Mouse (Mus musculus) adrenal gland, adult 2 months (tissue): ENCODE data around the gene Adamts16. TPM values are rescaled to one million over a fixed set of nuclear protein-coding genes. Genes with fewer than 3 reads are reported as not detected.
A peak's percentile ranks its signal among the peaks of the same experiment; 100 is the strongest.

Source experiments
- DNase-seq: peaks from one replicate; pipeline ENCODE4 v3.0.0; 2021
- polyA plus RNA-seq: library from polyadenylated mRNA; depleted of rRNA; stranded (reverse); fragments of >200 nt; gene quantifications from 2 replicates; pipeline ENCODE4 v1.2.3, GENCODE M21; 2012
- total RNA-seq, 2 experiments: library from RNA; stranded (reverse); gene quantifications; 2 replicates each; pipeline ENCODE4 v1.2.3; 2021

The Adamts16 gene
- total and polyA plus RNA-seq, 3 experiments = 0.17 to 0.46 (median 0.29) TPM

DNA sequence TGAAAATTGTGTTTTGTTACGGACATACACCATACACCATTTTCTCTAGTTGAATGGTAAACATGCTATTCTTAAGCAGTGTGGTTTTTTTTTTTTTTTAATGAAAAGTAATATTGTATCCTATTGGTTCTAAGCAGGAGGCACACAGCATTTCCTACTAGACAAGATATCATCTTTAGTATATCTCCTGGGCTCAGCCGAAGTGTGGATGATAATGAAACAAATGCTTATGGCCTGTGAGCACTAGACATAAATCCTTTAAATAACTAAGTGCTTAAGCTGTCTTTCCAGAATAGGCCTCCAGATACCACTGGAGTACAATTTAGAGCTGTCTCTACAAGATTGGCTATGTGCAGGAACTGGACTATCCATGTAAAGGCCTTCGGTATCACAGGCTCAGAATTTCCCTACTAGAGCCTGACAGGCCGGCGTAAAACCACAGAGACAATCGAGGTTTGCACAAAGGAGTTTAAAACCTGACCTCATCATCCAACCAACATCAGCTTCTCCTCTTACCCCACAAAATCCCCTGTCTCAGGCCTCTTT lies 8.9 kb downstream of the Adamts16 start:
- DNase-seq = no peak

DNA sequence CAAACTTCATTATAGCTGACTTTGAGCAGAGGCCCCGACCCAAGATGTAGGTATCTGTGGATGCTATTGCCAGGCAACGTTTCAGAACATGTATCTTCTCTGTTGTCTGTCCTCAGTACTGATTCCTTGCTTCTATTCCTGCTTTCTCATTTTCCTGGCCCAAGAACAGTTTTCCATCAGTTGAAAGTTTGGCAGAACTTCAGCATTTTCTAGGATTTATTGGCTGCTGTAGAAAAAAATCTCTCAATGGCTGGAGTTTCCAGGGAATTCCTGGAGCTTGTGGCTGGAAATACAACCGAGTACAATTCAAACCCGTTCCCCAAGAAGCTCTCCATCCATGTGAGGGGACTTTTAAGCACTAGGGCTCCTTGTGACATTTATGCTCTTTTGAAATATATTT lies 10.6 kb downstream of the Adamts16 start:
- no peak for DNase-seq

DNA sequence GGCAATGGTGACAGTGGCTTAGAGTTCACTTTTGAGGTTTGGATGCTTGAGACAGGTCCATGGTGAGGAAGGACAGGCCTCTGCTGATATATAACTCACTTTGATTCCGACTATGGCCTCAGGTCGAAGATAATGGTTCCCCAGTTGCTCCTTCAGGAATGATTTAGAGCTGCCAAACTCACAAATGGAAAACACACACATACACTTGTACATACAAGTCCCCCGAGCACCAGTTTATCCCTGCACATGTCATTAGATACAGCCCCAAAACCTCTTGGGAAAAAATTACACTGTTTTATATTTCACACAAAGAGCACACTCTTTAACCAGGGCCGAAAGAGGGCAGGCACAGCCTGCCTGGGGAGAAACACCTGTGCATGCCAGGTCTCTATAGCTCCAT lies 14.1 kb downstream of the Adamts16 start:
- DNase-seq = no peak

DNA sequence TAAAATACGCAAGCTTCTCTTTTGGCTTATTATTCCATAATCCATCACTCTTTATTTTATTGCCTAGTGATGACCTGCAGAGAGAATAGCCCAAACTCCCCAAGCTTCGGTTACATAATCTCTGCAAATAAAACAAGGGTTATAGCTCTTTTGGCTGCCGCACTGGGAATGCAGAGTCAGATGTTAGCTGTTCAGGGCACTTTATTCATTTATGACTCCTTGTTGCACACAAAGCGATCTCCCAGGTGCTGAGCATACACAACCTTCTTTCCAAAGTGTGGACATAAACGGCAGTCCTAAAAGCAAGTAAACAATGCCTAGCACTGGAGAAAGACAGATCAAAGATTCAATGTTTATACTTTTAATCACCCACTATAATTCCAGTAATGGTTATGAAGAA lies 16.3 kb downstream of the Adamts16 start:
- DNase-seq = no peak

DNA sequence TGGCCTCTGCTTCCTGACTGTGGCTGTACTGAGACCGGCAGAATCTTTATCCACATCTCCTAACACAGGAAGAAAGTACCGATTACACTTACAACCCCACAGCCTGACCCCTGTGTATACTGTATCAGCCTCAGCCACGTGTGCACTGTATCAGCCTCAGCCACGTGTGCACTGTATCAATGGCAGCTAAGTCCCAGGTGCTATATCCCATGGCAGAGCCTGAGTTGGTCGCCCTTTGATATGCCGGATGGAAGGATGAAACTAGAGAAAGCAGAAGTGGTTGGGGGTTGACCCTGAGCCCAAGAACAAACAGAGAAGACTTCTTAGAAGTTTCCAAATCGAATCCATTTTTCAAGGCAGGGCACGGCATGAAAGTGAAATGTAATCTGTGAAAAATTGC lies 17.9 kb downstream of the Adamts16 start:
- DNase-seq = no peak

DNA sequence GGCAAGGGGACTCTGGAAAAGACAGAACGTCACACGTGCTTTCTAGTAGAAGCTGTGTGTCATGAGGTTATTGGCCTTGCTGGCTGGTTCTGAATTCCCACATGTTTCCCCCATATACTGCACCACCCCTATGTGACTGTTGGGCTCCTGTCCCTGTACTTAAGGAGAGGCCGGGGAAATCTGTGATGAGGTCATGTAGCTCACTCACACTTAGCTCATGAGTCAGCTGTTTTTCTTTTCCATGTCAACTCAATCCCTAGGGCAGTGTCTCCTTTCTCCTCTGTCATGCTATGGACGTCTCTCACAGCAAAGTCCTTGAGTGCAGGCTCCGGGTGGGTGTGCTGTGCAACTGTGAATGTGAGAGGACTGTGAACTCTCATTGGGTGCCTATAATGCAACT lies 22.6 kb downstream of the Adamts16 start:
- peak; percentile 23 for DNase-seq

DNA sequence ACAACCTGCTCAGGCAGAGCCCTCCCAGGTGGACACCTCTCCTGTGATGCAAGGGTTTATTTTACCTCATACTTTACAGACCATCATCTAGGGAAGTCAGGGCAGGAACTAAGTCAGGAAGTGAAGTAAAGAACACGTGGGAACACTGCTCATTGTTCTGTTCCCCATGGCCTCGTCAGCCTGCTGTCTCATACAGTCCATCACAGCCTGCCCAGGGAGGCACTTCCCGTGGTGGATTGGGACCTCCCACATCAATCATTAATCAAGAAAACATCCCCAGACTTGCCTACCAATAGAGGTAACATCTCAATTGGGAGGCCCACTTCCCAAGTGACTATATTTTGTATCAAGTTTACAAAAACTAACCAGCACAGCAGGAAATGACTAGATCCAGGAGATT lies 27.2 kb downstream of the Adamts16 start:
- DNase-seq = no peak

DNA sequence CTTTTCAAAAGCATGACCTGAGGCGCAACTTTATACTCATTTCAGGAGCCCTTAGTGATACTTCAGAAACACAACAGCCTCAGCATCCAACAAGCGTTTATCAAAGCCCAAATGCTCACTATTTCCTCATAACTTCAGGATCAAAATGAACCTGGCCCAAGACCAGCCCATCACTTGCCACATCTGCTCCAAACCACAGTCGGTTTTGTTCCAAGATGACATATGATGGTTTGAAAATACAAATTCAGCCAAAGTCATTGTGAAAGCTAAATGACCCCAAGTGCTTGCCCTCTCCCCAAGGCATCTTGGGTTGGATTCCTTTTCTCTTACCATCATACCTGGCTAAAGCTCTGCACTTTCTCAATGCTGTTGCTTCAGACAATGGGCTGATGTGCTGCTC lies 36.1 kb downstream of the Adamts16 start:
- DNase-seq = no peak

DNA sequence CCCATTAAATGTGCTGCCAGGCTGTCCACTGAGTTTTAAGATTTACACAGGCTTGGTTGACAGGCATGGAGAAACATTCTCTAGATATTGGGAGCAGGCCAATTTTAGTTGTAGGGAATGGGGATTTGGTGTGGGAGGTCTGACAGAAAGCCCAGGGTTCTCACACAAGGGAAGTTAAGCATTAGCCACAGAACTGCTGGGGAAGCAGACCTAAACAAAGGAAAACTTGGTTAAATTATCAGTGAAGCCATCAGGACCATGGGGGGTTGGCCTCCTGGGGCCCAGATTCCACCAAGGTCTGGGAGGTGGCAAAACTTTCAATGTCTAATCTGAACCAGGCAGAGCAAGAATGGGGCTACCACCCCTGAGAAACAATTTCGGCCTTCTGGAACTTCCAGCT lies 38.8 kb downstream of the Adamts16 start:
- no peak for DNase-seq

DNA sequence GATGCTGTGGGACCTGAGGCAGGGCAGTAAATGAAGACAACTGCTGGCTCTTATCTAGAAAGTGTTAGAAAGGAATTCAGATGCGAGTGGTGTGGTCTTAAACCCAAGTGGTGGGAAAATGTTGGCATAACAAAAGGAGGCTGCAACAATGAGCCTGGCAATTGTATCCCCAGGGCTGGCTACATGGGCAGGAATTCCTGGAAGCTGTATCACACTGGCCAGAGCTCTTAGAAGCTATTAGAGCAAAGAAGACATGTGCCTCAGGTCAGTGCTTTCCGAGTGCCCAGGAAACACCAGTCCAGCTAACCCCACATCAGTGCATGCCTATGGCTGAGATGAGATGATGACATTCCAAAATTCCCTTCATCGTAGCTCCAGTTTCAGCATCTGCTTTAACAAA lies 42.3 kb downstream of the Adamts16 start:
- no peak for DNase-seq

DNA sequence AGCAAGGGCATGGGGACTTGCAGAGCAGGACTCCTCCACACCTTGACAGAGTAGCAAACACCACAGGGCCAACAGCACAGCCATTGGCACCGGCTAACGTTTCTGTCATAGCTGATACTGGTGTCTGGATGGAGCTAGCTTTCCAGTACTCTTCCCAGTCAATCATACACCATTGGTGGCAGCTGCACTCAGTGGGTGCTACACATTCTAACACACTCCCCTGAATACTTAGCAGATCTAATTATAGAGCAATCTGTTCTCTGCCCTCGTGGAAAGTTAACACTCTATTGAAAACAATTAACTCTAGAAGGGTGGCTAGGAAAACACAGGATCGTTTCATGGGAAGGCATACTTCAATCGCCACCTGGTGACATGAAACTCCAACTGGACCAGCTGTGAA lies 43.2 kb downstream of the Adamts16 start:
- DNase-seq = no peak

DNA sequence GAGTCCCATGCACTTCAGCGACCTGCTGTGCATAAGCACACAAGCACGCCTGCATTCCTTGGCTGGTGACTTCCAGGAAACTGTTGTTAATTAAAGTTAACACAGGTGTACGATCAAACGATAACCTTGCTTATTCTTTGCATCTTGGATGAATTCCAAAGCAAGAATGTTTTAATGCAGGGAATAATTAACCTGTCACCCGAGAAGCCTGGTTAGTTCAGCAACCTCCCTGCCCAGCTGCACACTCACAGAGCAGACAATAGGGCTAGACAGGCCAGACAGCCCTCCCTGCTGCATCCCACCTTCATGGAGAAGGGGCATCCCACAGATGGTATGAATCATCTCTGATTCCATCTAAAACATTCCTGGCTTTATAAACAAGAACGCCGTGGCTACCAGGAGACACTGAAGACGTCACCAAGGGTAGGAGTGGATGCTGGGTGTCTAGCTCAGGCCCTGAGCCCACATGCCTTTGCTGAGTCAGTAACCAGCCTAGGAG lies 47.5 kb downstream of the Adamts16 start:
- DNase-seq = no peak

DNA sequence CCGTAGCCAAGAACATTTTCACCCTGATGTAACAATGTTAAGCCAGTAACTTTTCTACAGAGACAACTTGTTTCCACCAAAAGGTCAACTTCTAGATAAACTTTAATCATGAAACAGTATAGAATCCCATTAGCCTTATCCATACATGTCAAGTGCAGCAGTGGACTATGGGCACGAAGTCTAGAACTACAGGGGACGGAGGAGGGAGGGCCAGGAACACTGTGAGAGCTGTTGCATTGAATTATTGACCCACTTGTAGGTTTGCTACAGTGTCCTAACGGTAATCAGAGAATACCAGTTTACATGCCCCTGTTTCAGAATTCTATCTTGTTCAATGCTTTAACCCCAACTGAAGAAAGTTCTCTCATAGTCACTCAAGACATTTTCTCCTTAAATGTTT lies 48.0 kb downstream of the Adamts16 start:
- no peak for DNase-seq

DNA sequence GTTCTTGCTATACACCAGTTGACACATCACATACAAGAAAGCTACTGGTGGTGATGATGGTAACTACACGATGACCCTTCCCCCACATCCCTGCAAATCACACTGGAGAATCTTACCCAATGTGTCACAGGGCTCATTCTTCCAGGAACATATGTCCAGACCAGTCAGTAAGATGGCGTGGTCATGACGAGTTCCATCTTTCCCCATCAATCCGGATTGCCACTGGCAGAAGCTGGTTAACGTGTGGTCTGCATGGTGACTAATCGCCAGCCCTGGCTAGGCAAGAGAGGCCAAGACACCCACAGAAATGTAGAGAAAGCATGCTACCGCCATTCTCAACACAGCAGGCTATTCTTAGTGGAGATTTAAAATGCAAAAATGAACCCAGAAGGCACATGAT lies 48.7 kb downstream of the Adamts16 start:
- DNase-seq = no peak

DNA sequence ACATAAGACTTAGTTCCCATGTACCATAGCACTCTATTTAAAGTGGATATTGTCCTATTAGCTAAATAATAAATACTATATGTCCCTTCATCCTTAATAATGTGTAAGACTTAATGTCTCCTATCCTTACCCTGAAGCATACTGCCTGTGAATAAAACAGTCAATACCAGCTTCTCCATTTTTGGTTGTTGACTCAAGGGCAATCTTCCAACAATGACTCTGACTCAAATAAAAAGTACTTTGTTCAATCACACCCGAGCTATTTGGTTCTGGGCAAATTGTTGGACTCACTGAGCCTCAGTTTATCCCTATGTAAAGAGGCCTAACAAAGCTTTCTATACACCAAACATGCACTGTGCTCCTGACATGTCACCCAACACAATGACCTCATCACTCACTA lies 51.8 kb downstream of the Adamts16 start:
- no peak for DNase-seq

DNA sequence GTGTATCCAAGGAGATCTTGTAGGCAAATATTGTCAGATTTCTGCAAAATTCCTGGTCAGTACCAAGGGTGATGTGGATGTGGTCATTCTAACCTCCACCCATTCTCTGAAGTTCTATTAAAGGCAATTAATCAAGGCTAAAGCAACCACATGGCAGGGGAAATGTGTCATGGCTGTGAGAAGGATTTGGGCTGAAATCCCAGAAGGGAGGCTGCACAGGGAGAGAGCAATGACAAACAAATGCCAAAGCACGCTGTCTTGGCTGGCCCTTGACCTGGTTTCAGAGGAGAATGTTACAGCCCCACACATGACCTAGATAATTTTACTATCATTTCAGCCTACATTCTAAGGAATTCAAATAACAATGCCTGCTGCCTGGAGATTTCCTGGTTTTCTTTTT lies 52.6 kb downstream of the Adamts16 start:
- DNase-seq = peak; percentile 89

DNA sequence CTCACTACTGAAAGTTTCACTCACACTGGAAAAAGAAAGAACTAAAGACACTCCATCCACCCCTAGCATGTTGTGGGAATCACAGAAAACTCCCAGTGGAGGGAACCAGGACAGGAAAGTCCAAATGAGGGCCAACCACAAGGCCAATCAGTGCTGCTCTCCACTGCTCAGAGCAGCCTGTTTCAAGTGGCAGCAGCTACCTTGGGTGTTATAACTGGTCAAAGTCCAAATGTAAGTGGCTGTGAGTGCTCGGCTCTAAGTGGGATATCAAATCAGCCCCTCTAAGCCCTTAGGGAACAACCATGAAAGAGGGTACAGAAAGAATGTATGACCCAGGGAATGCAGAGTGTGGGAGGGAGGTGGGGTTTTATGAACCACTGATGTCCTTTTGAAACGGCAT lies 56.5 kb downstream of the Adamts16 start:
- DNase-seq = no peak

DNA sequence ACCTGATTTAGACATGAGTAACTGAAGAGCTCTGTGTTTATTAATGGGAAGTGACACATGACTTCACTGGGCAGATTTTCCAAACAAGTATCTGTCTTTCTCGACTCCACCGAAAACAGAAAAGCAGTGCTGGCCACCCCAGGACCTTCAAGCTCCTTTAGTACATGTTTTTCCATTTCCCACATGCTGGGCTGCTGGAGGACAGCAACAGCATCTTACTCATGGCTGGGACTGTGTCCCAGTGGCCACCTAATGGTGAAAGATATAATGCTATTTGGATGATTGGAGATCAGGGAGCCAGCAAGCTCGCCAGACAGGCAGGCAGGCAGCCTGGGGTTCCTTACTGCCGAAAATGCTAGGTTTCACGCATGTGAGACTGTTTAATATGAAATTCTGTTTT lies 57.5 kb downstream of the Adamts16 start:
- DNase-seq = peak; percentile 35

DNA sequence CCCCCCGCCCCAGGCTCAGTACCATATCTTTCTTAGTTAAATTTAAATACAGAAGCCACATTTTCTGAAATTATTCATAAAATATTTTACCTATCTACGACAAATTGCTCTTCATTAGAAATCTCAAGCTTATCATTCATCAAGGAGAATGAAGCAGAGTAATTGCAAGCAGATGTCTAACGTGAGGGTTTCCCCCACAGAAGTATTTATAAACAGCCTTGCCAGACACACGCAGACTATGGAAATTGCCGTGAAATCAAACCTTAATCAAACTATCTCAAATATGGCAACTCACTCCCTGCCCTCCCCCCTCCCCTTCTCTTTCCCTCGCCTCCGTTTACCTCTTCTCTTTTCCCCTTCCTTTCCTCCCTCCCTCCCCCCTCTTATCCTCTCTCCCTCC lies 61.8 kb downstream of the Adamts16 start:
- no peak for DNase-seq

DNA sequence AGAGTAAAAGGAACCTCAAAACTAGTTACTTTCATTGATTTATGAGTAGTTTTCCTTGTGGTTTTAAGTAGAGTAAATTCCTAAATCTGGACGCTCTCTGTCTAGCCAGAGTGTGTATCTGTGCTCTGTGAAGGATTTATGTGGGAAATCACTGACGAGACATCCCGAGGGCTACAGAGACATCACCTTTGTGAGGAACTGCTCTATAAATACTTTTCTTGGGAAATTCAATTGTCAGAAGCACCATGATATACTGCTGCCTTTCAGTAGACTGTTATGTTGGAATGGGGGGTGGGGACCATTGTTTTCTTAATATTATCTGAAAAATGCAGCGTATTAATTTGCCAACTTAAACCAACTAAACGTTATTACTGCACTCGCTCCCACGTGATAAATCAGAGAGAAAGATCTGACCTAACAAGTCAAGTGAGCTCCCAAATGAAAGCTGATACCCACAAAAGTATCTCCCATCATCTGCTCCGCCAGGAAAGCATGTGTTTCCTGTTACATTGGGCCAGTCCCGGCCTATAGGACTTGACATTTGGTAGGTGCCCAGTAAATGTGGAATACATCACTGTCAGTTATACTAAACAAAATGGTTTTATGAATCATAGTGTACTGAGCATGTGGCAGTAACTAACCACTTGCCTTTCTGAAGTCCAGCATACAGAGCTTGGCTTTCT lies 62.6 kb downstream of the Adamts16 start:
- DNase-seq = no peak

DNA sequence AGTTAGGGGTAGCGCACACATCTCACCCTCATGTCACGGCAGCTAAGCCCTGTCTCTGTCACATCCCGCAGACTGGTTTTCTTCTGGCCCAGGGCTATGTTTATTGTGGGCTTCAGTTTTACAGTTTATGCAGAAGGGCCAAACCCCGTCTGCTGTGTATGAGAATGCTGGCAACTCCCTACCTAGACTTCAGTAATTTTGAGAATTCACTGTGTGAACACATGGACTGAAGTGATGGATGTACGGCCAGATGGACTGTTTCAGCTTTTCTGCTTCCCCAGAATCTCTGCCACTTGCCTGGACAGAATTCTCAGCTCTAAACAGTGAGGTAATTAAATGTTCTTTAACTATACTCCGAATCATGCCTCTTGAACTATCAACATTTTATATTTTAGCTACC lies 70.5 kb downstream of the Adamts16 start:
- no peak for DNase-seq

DNA sequence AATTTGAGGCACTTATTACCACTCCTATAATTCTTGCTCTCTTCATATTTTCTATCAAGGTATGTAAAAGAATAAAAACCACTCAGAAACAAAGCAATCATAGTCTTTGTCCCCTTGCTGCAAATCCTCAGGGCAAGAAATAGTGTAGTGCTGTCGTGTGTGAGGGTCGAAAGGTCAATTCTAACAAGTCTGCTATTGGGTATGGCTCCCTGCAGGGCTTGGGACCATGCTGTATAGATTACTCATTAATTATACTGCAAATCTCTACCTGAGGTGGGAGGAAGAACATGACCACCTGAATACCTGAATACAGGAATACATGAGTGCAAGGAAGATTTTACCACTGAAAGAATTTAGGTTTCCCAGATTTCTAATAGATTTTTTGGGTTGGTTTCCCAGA lies 72.5 kb downstream of the Adamts16 start:
- DNase-seq = no peak

DNA sequence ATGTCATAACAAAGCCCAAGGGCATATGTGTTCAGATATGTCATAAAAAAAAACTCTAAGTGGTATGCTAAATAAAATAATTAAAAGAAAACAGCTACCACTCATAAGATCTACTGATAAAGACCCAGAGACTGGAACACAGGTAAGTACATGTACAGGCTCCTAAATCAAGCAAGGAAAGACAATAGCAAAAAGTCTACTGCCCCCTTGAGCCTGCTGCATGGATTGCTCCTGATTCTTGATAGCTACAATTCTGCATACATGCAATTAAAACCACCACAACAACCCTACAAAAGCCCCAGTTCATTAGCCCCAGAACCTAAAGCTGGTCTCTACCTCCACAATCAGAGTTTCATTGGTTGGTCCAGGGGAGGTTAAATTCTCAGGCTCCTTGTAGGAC lies 74.1 kb downstream of the Adamts16 start:
- DNase-seq = no peak

DNA sequence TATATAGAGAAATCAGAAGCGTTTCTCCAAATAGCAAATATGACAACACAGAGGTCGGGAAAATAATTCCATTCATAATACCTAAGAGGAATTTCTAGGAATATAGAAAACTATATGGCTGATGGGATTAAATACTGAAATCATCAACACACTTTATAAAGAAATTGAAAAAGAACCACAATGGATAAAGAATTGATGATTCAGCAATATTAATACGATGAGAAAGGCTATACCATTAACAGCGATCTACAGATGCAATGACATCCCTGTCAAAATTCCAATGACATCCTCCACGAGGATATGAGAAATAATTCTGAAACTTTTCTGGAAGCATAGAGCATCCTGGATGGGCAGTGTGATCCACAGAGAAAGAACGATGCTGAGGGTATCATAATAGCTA lies 76.9 kb downstream of the Adamts16 start:
- no peak for DNase-seq
